Mouse (Mus musculus) ES-E14 (cell line): ENCODE results near the gene Asb4.

ENCODE experiments used
- HCFC1 ChIP-seq: IDR thresholded peaks from 2 replicates; pipeline ENCODE4 v1.6.1; 2012; ENCODE audit warnings: low read length, inconsistent platforms, borderline replicate concordance; ENCODE audit not compliant: insufficient read depth
- MAFK ChIP-seq: IDR thresholded peaks from 2 replicates; pipeline ENCODE4 v1.6.1; 2014; ENCODE audit warnings: mild to moderate bottlenecking, low read depth, low read length, inconsistent platforms; ENCODE audit not compliant: insufficient read depth
- ZNF384 ChIP-seq: IDR thresholded peaks from 2 replicates; pipeline ENCODE4 v1.6.1; 2012; ENCODE audit warnings: low read depth, low read length, inconsistent platforms

GRCm38 (mm10) chr6:5380624-5381252, 2.4 kb upstream of the Asb4 start:
- TF ChIP-seq MAFK (no peak), HCFC1 (no peak), ZNF384 (no peak)
